Mouse (Mus musculus) adipocyte (in vitro differentiated cells): ENCODE data around the gene H2al1c.
A peak's percentile ranks its signal among the peaks of the same experiment; 100 is the strongest.
"Not testable (repeated sequence)": the region's sequence is repeated elsewhere in the genome, so short reads cannot be mapped to it uniquely, and the experiment has no call there.

Experiments used
- DNase-seq: peaks from one replicate; pipeline ENCODE4 v3.0.0-alpha.2; 2016; ENCODE audit warnings: low spot score

H2al1c gene

GRCm38 (mm10) chrX:11305355-11305754, at the start of gene H2al1c:
H2al1c (plus strand) TSS chrX:11305655.
- DNase-seq: not testable (repeated sequence)

GRCm38 (mm10) chrX:11264918-11265317, 40.5 kb upstream of the H2al1c start:
- DNase-seq: no peak

- DNase-seq: peak; percentile 5
Measured at GRCm38 (mm10) chrX:11267791-11268190, 37.7 kb upstream of the H2al1c start.

GRCm38 (mm10) chrX:11269074-11269473, 36.4 kb upstream of the H2al1c start:
- DNase-seq: peak; percentile 54

GRCm38 (mm10) chrX:11273190-11273589, 32.3 kb upstream of the H2al1c start:
- no peak for DNase-seq

- DNase-seq: no peak
Measured at GRCm38 (mm10) chrX:11277083-11277482, 28.4 kb upstream of the H2al1c start.

GRCm38 (mm10) chrX:11280741-11281140, 24.7 kb upstream of the H2al1c start:
- no peak for DNase-seq

GRCm38 (mm10) chrX:11288306-11288882, 17.1 kb upstream of the H2al1c start:
- no peak for DNase-seq

GRCm38 (mm10) chrX:11289244-11289643, 16.2 kb upstream of the H2al1c start:
- no peak for DNase-seq

GRCm38 (mm10) chrX:11298957-11299356, 6.5 kb upstream of the H2al1c start, which contains the start of gene H2al1a:
H2al1a (plus strand) TSS chrX:11299257.
- not testable (repeated sequence) for DNase-seq

GRCm38 (mm10) chrX:11302132-11302531, 3.3 kb upstream of the H2al1c start, which contains the start of gene H2al1b:
H2al1b (plus strand) TSS chrX:11302432.
- not testable (repeated sequence) for DNase-seq

GRCm38 (mm10) chrX:11308524-11308923, 3.1 kb downstream of the H2al1c start, which contains the start of gene H2al1d:
H2al1d (plus strand) TSS chrX:11308824.
- not testable (repeated sequence) for DNase-seq

GRCm38 (mm10) chrX:11311634-11312033, 6.2 kb downstream of the H2al1c start, which contains the start of gene H2al1e:
H2al1e (plus strand) TSS chrX:11311934.
- not testable (repeated sequence) for DNase-seq

- not testable (repeated sequence) for DNase-seq
Measured at GRCm38 (mm10) chrX:11314858-11315257, 9.4 kb downstream of the H2al1c start, which contains the start of gene H2al1f. H2al1f (plus strand) TSS chrX:11315158.

- DNase-seq: not testable (repeated sequence)
Measured at GRCm38 (mm10) chrX:11317956-11318355, 12.5 kb downstream of the H2al1c start, which contains the start of gene H2al1g. H2al1g (plus strand) TSS chrX:11318256.

GRCm38 (mm10) chrX:11321192-11321591, 15.7 kb downstream of the H2al1c start, which contains the start of gene H2al1h:
H2al1h (plus strand) TSS chrX:11321492.
- not testable (repeated sequence) for DNase-seq

GRCm38 (mm10) chrX:11324359-11324758, 18.9 kb downstream of the H2al1c start, which contains the start of gene H2al1i:
H2al1i (plus strand) TSS chrX:11324659.
- DNase-seq: not testable (repeated sequence)

- DNase-seq: not testable (repeated sequence)
Measured at GRCm38 (mm10) chrX:11327522-11327921, 22.1 kb downstream of the H2al1c start, which contains the start of gene H2al1j. H2al1j (plus strand) TSS chrX:11327822.

GRCm38 (mm10) chrX:11345762-11346161, 40.3 kb downstream of the H2al1c start:
- no peak for DNase-seq

- no peak for DNase-seq
Measured at GRCm38 (mm10) chrX:11346756-11347155, 41.3 kb downstream of the H2al1c start.
